Mouse (Mus musculus) spleen, adult 18-20 months (tissue): ENCODE measurements around the gene Rbm19.
A peak's percentile ranks its signal among the peaks of the same experiment; 100 is the strongest.

Source experiments
- DNase-seq, 2 experiments: peaks; one replicate each; pipeline ENCODE4 v3.0.0; 2022; ENCODE audit warnings: mixed read lengths in 2 of 2

Rbm19 gene

GRCm38 (mm10) chr5:120135337-120135736 lies 19.1 kb downstream of the Rbm19 start:
- no peak for DNase-seq

DNA sequence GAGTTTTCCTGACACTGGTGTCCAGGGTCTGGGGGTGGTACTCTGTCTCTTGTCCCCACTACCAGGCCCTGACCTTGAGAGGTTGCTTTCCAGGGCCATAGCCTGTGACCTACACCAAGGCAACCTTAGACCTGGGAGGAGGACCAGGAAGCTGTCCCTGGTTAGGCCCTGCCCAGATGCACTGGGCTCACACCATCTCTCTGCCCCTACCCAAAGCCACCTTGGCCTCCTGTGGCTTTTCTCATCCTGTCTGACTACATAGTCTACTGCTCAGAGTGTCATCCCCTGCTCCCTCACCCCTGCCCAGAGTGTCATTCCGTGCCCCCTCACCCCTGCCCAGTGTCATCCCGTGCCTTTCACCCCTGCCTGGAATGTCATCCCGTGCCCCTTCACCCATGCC lies 19.6 kb downstream of the Rbm19 start:
- DNase-seq: no peak

DNA sequence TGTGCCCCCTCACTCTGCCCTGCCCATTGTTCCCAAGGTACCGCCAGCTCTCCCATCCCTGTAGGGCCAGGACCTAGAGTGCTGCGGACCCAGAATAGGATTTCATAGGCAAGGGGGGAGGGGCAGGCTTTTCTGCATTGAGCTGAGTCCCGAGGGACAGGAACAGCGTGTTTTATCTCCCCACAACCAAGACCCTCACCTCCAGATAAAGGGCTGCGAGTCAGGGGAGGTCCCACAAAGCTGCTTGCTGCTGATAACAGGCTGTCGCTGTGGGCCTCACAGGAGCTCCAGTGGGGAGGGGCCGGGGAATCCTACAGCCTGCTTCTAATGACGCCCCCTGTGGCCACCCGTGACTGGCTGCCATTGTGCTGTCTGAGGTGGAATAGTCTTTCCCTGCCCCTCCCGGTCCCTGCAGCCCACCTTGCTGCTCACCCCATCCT lies 20.0 kb downstream of the Rbm19 start:
- no peak for DNase-seq

GRCm38 (mm10) chr5:120137038-120137437 lies 20.8 kb downstream of the Rbm19 start:
- no peak for DNase-seq

GRCm38 (mm10) chr5:120137846-120138245 lies 21.6 kb downstream of the Rbm19 start:
- DNase-seq: no peak

DNA sequence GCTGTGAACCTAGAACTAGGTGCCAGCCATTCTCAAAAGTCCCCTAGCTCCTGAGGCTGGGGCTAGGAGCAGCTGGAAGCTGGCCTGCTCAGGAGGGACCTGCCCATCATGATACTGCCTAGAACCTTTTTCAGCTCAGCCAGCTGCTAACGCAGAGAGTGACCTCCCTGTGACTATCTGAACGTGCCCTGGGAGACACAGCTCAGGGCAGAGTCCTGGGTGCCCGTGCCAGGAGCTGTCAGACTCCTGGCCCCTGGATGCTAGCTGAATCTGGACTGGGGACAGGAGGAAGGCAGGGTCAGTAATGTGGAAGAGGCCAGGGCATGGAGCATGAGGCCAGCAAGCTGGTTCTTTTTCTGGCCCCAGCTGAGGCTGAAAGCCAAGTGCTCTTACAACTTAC lies 22.1 kb downstream of the Rbm19 start:
- DNase-seq: no peak

GRCm38 (mm10) chr5:120139224-120139623 lies 23.0 kb downstream of the Rbm19 start:
- DNase-seq: no peak

- DNase-seq: peak in 1 of 2 experiments; percentile 28
These were observed 27.7 kb downstream of the Rbm19 start for GRCm38 (mm10) chr5:120143941-120144340.

- no peak for DNase-seq
These were observed 29.2 kb downstream of the Rbm19 start for GRCm38 (mm10) chr5:120145371-120146050.

DNA sequence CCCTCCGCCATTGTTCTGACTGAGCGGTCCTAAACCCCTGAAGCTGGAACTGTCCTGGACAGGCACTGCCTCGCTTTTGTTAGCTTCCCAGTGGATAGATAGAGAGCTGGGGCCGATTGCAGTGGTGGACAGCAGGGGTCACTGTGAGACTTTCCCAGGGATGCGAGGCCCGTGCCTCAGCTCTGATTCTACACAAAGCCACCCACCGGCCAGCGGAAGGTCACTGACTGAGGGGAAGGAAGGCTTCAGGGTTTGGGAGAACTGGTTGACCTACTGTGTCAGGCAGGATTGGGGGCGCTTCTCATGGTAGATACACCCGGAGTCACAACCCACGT lies 29.8 kb downstream of the Rbm19 start:
- no peak for DNase-seq

GRCm38 (mm10) chr5:120146909-120147308 lies 30.6 kb downstream of the Rbm19 start:
- DNase-seq: no peak

- DNase-seq: no peak
These were observed 32.0 kb downstream of the Rbm19 start for GRCm38 (mm10) chr5:120148246-120148645.

- no peak for DNase-seq
These were observed 34.9 kb downstream of the Rbm19 start for GRCm38 (mm10) chr5:120151145-120151544.

DNA sequence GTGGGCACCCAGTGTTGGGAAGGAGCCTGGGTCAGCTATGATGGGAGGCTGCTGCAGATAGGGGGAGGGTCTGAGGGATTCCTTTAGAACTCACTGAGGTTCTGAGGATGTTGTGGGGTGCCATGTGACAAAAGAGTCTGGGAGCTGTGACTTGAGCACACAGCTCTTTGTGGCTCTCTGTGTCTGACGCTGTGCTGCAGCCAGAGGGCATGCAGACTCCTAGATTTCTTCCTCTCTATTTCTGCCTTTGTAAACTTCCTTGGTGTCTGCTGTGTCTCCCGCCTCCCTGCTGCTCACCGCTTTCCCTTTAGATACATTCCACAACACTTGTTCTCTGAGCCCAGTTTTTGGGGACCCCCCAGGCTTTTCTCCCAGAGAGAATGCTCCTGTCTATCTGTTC lies 36.9 kb downstream of the Rbm19 start:
- DNase-seq: no peak

- no peak for DNase-seq
These were observed 39.4 kb downstream of the Rbm19 start for GRCm38 (mm10) chr5:120155672-120156071.

DNA sequence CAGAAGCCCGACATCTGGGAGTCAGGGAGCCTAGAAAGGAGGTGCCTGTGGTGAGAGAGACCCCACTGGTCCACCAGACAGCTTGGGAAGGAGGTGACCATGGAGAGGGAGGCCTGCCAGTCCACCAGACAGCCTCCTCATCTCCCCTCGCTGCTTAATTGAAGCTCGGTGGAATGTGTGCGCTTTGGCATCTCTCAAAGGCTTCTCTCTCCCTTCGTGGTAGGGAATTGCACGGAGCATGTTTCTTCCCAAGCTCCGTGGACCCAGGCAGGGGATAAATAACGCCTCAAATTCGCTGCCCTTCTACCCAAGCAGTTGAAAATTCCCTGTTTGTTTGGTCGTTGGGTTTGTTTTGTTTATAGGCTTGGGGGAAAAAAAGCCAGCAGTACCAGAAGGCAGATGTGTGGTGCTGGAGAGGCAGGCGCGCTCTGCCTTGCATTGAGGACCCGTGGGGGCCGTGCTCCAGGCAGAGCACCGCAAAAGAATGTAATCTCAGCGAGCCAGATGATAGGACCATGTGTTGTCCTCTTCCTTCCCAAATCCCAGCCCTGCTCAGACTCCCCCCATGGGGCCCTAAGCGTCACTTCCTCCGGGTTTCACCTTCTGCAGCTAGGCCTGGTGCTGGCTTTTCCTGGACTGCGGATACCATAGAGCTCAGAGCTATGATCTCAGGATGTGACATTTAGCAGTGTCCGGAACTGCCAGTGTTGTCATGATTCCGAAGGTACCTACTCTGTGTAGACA lies 40.1 kb downstream of the Rbm19 start:
- no peak for DNase-seq

GRCm38 (mm10) chr5:120157115-120157514 lies 40.9 kb downstream of the Rbm19 start:
- DNase-seq: no peak

GRCm38 (mm10) chr5:120158476-120158875 lies 42.2 kb downstream of the Rbm19 start:
- no peak for DNase-seq

DNA sequence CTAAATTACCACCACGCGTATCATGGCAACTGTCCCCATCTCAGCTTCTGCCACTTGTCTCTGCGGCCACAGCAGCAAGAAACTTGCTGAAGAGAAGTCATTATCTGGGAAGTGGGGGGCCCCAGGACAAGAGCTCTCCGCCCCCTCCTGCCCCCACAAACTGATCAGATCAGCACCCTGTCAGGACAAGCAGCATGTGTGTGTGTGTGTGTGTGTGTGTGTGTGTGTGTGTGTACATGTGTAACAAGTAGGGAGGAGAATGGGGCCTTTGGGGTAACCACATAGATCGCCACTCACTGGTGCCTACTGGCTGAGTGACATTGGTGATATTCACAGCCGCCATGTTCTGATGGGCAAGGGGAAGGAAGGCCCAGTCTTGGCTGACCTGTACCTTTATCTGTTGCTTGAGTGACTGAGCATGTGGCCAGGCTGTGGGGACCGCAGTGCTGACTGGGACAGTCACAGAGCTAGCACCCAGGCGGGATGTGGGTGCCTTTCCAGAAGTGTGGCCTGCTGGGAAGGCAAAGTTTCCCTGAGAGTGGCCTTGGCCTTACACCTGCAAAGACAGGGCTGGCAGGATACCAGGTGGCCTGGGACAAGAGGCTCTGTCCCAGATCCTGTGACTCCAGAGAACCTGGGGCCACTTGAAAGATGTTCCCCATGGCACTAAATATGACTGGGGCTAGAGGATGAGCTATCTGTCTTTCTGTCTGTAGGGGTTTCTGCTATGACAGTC lies 44.8 kb downstream of the Rbm19 start:
- DNase-seq: no peak

- no peak for DNase-seq
These were observed 46.4 kb downstream of the Rbm19 start for GRCm38 (mm10) chr5:120162689-120163088.

DNA sequence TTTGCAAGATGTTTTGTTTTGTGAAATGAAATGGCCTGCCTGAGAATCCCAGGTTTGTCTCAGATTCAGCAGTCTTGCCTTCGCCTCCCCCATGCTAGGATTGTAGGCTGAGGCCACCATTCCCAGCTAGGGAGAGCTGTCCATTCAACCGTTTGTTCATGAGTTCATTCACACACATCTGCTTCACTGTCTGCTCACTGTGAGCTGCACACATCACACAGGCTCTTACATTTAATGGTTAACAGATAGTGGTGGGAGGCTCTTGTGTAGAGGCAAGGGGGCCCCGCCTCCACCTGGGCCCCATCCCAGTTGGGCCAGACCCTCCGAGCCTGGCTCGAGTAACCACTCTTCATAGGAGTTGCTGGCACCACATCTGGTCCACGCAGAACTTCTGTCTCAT lies 47.2 kb downstream of the Rbm19 start:
- DNase-seq: no peak

- no peak for DNase-seq
These were observed 48.2 kb downstream of the Rbm19 start for GRCm38 (mm10) chr5:120164450-120164849.

DNA sequence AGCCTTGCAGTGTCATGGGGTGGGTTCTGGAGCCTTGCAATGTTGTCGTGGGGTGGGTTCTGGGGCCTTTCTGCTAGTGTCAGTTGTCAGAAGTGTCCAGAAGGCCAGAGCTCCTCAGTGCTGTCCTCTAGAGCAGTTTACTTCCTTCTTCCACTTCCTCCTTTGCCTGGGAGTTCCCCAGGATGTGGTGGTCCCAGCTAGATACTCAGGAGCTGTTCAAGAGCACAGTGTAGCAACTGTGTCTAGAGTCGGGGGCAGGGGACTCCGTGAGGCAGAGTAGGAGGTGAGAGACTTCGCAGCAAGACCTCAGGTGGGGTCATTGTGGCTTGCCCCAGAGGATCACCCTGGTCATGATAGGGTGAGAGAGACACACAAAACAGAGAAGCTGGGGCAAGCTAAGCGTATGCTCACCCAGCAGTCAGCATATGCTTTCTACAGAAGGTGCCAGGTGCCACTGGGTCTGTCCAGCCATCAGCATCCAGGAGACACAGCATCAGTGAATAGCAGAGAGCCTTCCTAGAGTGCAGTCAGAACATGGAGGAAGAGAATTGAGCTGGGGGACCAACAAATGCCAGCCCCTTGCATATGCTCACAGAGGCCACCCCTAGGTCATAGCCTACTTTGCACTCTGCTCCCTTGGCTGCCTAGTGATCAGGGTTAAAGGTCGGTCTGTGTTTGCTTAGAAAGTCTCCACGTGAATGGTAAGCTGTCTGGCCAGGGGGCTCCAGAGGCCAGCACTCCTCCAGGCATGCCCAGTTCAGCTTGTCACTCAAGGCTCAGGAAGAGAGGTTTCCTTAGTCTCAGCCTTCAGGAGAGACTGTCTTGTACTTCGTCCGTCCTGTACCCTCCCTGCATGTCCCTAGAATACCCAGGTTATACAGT lies 49.0 kb downstream of the Rbm19 start:
- peak in 1 of 2 experiments; percentile 18 for DNase-seq
